Mouse (Mus musculus) neural tube, embryonic 12.5 days (tissue): ENCODE measurements around the gene Mfsd12. TPM values are rescaled to one million over a fixed set of nuclear protein-coding genes. Genes with fewer than 3 reads are reported as not detected.

Source experiments
- ATAC-seq: fragments of 200-750 bp; cut with Nextera tagmentation; 2 replicates; pipeline ENCODE4 v1.8.0; 2017; ENCODE audit warnings: low read depth, mild to moderate bottlenecking, moderate TSS enrichment, moderate library complexity; ENCODE audit not compliant: low FRiP score
- H3K27ac ChIP-seq: fragments of 300-500 bp; sonication (generic); 2 replicates; pipeline ENCODE4 v1.5.1; 2016
- H3K27me3 ChIP-seq: fragments of 300-500 bp; sonication (generic); replicated peaks from 2 replicates; pipeline ENCODE4 v1.6.1; 2016; ENCODE audit warnings: mild to moderate bottlenecking
- H3K36me3 ChIP-seq: fragments of 300-500 bp; sonication (generic); 2 replicates; pipeline ENCODE4 v1.6.1; 2016; ENCODE audit warnings: mild to moderate bottlenecking
- H3K4me1 ChIP-seq: fragments of 300-500 bp; sonication (generic); 2 replicates; pipeline ENCODE4 v1.6.1; 2016
- H3K4me2 ChIP-seq: fragments of 300-500 bp; sonication (generic); replicated peaks from 2 replicates; pipeline ENCODE4 v1.6.1; 2016; ENCODE audit warnings: mild to moderate bottlenecking
- H3K4me3 ChIP-seq: fragments of 300-500 bp; sonication (generic); 2 replicates; pipeline ENCODE4 v1.5.1; 2016
- H3K9ac ChIP-seq: fragments of 300-500 bp; sonication (generic); 2 replicates; pipeline ENCODE4 v1.6.1; 2016; ENCODE audit warnings: mild to moderate bottlenecking
- H3K9me3 ChIP-seq: fragments of 300-500 bp; sonication (generic); 2 replicates; pipeline ENCODE4 v1.6.1; 2016; ENCODE audit warnings: mild to moderate bottlenecking
- WGBS: fragments of 180-500 bp; shearing (Covaris S2); methylation state at CpG from one replicate; pipeline ENCODE4 v1.1.7; 2016; 5-methylcytosine and 5-hydroxymethylcytosine counted together
- polyA plus RNA-seq: library from polyadenylated mRNA; unstranded; fragments of >200 nt; fragmentation: Nextera tagmentation; extraction: Ambion mirVana; gene quantifications from 2 replicates; pipeline ENCODE4 v1.2.1, GENCODE M21; 2016

The Mfsd12 gene
- polyA plus RNA-seq, 1 experiment from 2014 or later: 16.8 TPM

- Histone ChIP-seq H3K27me3 (peaks cover 28% of the 10 kb centered on the region), H3K4me3 (no peak overlapping the region), H3K9me3 (no peaks in the 10 kb centered on the region), H3K9ac (no peak overlapping the region), H3K4me1 (peaks cover 60% of the 10 kb centered on the region), H3K27ac (no peak overlapping the region), H3K36me3 (peaks cover 15% of the 10 kb centered on the region), H3K4me2 (no peak overlapping the region)
- no peak for ATAC-seq
- WGBS: 76% methylated on average over 12 of the region's 12 CpGs
Measured at GRCm38 (mm10) chr10:81362336-81362949, 5.2 kb downstream of the Mfsd12 start.

- peaks cover 51% of the 10 kb centered on the region for H3K4me1 ChIP-seq
Measured at GRCm38 (mm10) chr10:81363436-81364346, 6.4 kb downstream of the Mfsd12 start.

GRCm38 (mm10) chr10:81364666-81365065, 7.4 kb downstream of the Mfsd12 start:
- ATAC-seq: no peak
- H3K4me2 ChIP-seq: peak overlapping the region; percentile 57
- H3K4me3 ChIP-seq: 0 out of 2 replicates have a peak overlapping the region, but pooled peaks have one; percentile 13
- H3K27ac ChIP-seq: no peak overlapping the region
- peaks cover 25% of the 10 kb centered on the region for H3K27me3 ChIP-seq
- H3K9me3 ChIP-seq: no peaks in the 10 kb centered on the region
- H3K9ac ChIP-seq: no peak overlapping the region
- 14% methylated on average over 28 of the region's 28 CpGs for WGBS
- peaks cover 46% of the 10 kb centered on the region for H3K4me1 ChIP-seq
- H3K36me3 ChIP-seq: peaks cover 37% of the 10 kb centered on the region

More at GRCm38 (mm10) chr10:81363436-81364346, 6.4 kb downstream of the Mfsd12 start:
- ATAC-seq: no peak
- WGBS: 12% methylated on average over 52 of the region's 54 CpGs
- peak overlapping the region; percentile 39 for H3K9ac ChIP-seq
- no peak overlapping the region for H3K27ac ChIP-seq
- H3K4me2 ChIP-seq: peak overlapping the region; percentile 57
- peaks cover 27% of the 10 kb centered on the region for H3K36me3 ChIP-seq
- H3K9me3 ChIP-seq: no peaks in the 10 kb centered on the region
- H3K27me3 ChIP-seq: peaks cover 25% of the 10 kb centered on the region
- peak overlapping the region; percentile 21 for H3K4me3 ChIP-seq

DNA sequence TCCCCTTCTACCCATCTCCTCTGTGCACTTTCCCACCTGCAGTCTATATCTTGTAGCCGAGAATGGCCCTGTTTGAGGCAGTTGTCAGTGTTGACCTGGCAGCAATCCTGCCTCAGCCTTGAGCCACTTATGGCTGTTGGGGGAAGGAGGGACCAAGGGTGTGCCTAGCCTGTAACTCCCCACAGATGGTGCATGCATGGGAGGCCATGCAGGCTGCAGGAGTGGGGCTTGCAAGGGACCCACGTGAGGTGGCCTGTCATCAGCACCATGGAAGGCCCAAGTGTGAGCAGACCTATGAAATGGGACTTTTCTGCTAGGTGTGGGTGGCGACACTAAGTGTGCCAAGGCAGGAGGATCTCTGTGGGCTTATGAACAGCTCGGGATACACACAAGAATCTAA, 7.8 kb downstream of the Mfsd12 start:
- H3K9ac ChIP-seq: no peak overlapping the region
- ATAC-seq: no peak
- H3K36me3 ChIP-seq: peaks cover 41% of the 10 kb centered on the region
- H3K4me2 ChIP-seq: peak overlapping the region; percentile 57
- peaks cover 25% of the 10 kb centered on the region for H3K27me3 ChIP-seq
- no peak overlapping the region for H3K4me3 ChIP-seq
- 38% methylated on average over 4 of the region's 4 CpGs for WGBS
- H3K27ac ChIP-seq: no peak overlapping the region
- peaks cover 42% of the 10 kb centered on the region for H3K4me1 ChIP-seq
- H3K9me3 ChIP-seq: no peaks in the 10 kb centered on the region

- 15% methylated on average over 12 of the region's 12 CpGs for WGBS
- Histone ChIP-seq H3K27ac (no peak within 1 kb of the TSS), H3K4me2 (peak within 1 kb of the TSS; percentile 57), H3K9me3 (no peaks in the 10 kb centered on the region), H3K27me3 (peaks cover 25% of the 10 kb centered on the region), H3K4me1 (peaks cover 41% of the 10 kb centered on the region), H3K36me3 (peaks cover 49% of the 10 kb centered on the region), H3K4me3 (no peak within 1 kb of the TSS), H3K9ac (no peak within 1 kb of the TSS)
- ATAC-seq: 0 out of 2 replicates have a peak, but pooled peaks have one; percentile 12
Measured at GRCm38 (mm10) chr10:81365672-81366476, 8.6 kb downstream of the Mfsd12 start, which contains the start of gene 4930404N11Rik. Gene 4930404N11Rik, minus strand, starts transcription at chr10:81365816.

- H3K27me3 ChIP-seq: peaks cover 25% of the 10 kb centered on the region
- WGBS: 77% methylated on average over 6 of the region's 6 CpGs
- H3K9me3 ChIP-seq: no peaks in the 10 kb centered on the region
- peaks cover 57% of the 10 kb centered on the region for H3K36me3 ChIP-seq
- no peak overlapping the region for H3K9ac ChIP-seq
- H3K4me3 ChIP-seq: no peak overlapping the region
- no peak for ATAC-seq
- peaks cover 41% of the 10 kb centered on the region for H3K4me1 ChIP-seq
- no peak overlapping the region for H3K27ac ChIP-seq
- no peak overlapping the region for H3K4me2 ChIP-seq
Measured at GRCm38 (mm10) chr10:81366477-81367206, 9.4 kb downstream of the Mfsd12 start.

- Histone ChIP-seq H3K27ac (no peak overlapping the region), H3K4me1 (peaks cover 41% of the 10 kb centered on the region), H3K9ac (no peak overlapping the region), H3K9me3 (no peaks in the 10 kb centered on the region), H3K4me2 (no peak overlapping the region), H3K36me3 (peaks cover 62% of the 10 kb centered on the region), H3K4me3 (no peak overlapping the region), H3K27me3 (peaks cover 25% of the 10 kb centered on the region)
- WGBS: 67% methylated on average over 6 of the region's 6 CpGs
- no peak for ATAC-seq
Measured at GRCm38 (mm10) chr10:81367207-81367495, 9.9 kb downstream of the Mfsd12 start.

DNA sequence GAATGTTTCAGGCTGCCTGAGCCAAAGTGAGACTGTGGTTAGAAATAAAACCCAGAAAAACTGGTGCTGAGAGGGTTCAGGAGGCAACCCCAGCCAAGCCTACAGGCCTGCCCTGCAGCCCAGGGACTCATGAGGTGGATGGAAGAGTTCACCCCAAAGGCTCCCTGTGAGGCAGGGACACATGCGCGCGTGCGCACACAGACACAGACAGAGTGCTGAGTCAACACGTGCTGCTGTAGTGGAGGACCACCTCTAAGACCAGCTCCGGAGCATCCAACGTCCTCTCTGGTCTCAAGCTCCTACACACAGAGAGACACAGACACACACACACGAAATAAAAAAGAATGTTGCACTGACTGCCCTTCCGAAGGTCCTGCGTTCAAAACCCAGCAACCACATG, 18.0 kb downstream of the Mfsd12 start:
- ATAC-seq: no peak
- Histone ChIP-seq H3K27me3 (0 out of 2 replicates have a peak, but pooled peaks cover 3% of the 10 kb centered on the region), H3K4me1 (peaks cover 20% of the 10 kb centered on the region), H3K9ac (no peak overlapping the region), H3K36me3 (peaks cover 47% of the 10 kb centered on the region), H3K4me3 (no peak overlapping the region), H3K9me3 (no peaks in the 10 kb centered on the region), H3K4me2 (0 out of 2 replicates have a peak overlapping the region, but pooled peaks have one; percentile 3), H3K27ac (no peak overlapping the region)
- WGBS: 94% methylated on average over 10 of the region's 10 CpGs

GRCm38 (mm10) chr10:81376561-81377361, 19.5 kb downstream of the Mfsd12 start:
- Histone ChIP-seq H3K4me3 (peak overlapping the region; percentile 85), H3K9ac (peak overlapping the region; percentile 92), H3K4me2 (peak overlapping the region; percentile 84), H3K36me3 (peaks cover 32% of the 10 kb centered on the region), H3K9me3 (no peaks in the 10 kb centered on the region), H3K27ac (no peak overlapping the region), H3K27me3 (0 out of 2 replicates have a peak, but pooled peaks cover 3% of the 10 kb centered on the region), H3K4me1 (peaks cover 20% of the 10 kb centered on the region)
- ATAC-seq: no peak
- WGBS: 42% methylated on average over 6 of the region's 6 CpGs

GRCm38 (mm10) chr10:81377362-81377664, 20.0 kb downstream of the Mfsd12 start:
- Histone ChIP-seq H3K4me3 (peak overlapping the region; percentile 85), H3K4me1 (peaks cover 20% of the 10 kb centered on the region), H3K4me2 (peak overlapping the region; percentile 84), H3K27me3 (0 out of 2 replicates have a peak, but pooled peaks cover 3% of the 10 kb centered on the region), H3K9ac (peak overlapping the region; percentile 92), H3K27ac (no peak overlapping the region), H3K36me3 (peaks cover 27% of the 10 kb centered on the region), H3K9me3 (no peaks in the 10 kb centered on the region)
- WGBS: 67% methylated on average over 2 of the region's 2 CpGs
- no peak for ATAC-seq
